Mouse (Mus musculus) erythroblast, embryonic 14.5 days (primary cell): Measurements from ENCODE around the gene Macf1.

Experiments used
- GATA1 ChIP-seq: IDR thresholded peaks from 2 replicates; pipeline ENCODE4 v1.6.1; 2012; ENCODE audit warnings: low read length, inconsistent platforms, mixed read lengths
- TAL1 ChIP-seq: IDR thresholded peaks from 3 replicates; pipeline ENCODE4 v1.6.1; 2012; ENCODE audit warnings: low read length, inconsistent platforms, mixed read lengths

DNA sequence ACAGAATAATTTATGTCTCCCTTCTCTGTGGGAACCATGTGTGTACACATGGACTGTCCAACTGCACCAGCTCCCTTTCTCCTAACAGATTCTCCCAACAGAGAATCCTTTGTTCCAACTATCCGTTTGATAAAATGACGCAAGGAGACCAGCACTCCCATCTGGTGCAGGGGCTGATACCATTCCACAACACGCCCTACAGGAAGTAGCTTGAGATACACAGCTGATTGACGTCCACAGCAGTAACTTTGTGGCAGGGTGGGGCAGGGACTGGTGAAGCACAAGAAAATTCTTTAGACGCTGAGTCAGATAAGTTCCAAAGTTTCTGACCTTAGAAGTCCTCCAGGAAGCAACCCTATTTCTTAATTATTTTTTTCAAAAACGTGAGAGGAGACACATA lies 261.3 kb downstream of the Macf1 start:
- TF ChIP-seq TAL1, result no peak
- TF ChIP-seq GATA1, result no peak
